Mouse (Mus musculus) urinary bladder, postnatal 25 days (tissue): ENCODE data around the gene 2900026A02Rik.

Experiments
- DNase-seq: peaks from one replicate; pipeline ENCODE4 v3.0.0; 2022; ENCODE audit warnings: low spot score

2900026A02Rik gene

DNA sequence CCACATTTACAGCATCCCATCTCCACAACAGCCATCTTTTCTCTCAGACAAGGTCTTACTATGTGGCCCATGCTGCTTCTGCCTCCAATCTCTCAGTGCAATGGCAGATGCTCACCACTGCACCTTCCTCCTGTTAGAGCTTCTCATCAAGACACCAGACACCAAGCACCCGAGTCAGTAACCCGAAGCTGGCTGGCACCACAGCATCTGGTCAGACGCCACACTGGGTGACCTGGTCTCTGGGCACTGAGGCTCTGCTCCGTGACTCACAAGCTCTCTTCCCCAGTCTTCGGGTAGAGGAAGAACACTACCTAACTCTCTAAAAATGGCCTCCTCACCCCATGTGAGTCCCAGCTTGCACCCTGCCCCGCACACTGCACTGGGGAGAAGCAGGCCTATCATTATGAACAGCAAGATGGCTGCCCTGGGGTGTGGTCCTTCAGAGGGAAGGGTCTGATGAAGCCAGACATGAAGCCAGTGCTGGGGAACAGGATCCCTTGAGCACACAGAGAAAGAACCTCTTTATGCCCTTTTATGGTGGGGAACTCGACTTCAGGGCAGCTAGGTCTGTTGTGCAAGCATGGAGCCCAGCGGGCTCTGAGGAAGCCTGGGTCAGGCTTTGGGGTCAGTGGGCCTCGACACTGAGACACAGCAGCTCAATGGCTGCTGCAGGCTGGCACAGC is 70.0 kb downstream of the 2900026A02Rik start:
- DNase-seq = no peak

DNA sequence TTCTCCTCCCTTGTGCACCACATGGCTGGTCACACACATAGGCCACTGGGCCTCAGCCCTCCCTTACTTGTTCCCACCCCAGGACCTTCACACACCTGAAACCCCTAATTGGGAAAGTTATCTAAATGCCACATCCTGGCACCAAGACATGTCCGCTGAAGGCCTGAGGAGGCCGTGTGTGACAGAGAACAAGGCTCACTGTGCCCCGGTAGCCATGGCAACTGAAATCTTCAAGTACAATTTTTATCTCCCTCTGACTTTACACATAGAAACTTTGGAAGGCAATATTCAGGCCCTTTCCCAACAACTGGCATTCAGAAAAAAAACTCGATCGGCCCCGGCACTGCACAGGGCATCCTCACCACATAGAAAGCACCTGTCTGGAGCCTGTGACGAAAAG is 72.0 kb downstream of the 2900026A02Rik start:
- no peak for DNase-seq

DNA sequence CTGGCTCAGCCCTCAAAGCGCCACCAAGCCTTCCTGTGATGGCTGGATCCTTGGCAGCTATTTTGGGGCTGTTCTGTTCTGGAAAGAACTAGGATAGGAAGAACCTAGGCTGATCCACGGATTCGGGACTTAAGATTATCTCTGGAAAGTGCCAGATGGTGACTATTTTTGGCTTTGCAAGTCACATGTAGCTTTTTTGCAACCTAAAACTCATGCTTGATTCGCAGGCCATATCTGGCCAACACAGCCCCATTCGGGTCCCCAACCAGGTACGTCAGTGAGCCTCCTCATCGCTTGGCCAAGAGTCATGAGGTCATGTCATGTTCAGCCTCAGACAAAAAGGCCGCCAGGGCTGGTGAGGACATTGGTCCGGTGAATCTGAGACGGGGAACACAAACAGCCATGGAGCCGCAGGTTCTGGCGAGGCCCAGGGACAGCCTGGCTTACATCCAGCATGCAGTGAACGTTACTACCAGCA is 73.0 kb downstream of the 2900026A02Rik start:
- no peak for DNase-seq

DNA sequence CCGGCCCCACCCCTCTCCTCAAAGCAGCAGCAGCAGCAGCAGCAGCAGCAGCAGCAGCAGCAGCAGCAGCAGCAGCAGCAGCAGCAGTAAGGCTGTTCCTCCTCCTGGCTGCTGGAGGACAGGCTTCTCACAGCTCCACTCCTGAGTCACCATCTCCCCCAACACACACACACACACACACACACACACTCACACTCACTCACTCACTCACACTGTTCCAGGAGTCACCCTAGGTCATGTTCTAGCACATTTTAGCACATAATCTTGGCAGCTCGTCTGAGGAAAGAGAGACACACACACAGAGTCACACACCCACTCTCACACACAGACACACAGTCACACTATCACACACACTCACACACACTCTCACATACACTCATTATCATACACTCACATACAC is 74.4 kb downstream of the 2900026A02Rik start:
- DNase-seq = no peak

DNA sequence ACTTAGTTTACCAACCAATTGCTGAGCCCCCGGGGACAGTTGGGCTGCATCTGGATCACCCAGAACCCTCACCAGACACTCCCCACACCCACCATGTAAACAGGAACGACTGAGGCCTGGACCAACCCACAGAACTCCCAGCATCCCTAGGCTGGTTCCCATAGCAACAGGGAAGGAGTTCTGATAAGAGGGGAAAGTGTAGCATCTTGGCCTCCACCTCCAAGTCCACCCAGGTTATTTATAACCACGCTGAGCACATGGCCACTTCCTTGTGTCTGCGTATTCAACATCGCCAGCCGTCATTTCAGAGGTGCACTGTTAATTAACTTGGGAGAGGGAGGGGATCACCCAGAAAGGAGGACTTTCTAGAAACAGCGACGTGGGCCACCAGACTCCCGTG is 75.9 kb downstream of the 2900026A02Rik start:
- DNase-seq = no peak

DNA sequence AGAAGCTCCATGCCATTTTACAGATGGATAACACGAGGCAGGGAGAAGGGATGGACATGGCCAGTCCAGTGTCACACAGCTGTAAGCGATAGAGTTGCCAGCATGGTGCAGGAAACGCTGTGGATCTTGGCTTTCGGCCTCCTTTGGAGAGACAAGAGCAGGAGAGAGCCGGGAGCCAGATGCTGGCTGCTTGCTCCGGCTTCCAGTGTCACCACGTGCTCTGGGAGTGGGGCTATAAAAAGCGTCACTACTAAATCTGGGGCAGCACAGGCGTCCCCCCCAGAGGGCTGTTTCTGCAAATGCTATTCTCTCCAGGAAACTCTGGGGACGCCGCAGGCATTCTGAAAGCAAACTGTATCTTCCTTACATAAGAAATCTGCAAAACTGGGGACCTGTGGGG is 78.5 kb downstream of the 2900026A02Rik start:
- DNase-seq = no peak

DNA sequence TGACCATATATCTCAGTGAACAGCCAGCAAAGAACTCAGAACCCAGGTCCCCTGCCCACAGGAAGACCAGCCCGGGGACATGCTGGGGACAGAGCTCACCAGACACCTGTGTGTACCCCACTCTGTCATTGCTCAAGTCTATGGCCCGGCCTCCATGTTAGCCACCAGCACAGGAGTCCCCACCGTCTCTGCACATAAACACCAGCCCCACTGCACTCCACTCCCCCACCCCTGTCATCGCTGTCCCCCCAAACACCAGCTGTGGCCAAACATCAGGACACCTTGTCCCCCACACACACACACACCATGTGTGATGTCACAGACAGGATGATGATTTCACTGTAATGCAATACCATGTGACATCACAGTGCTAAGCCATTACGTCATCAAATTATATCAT is 79.0 kb downstream of the 2900026A02Rik start:
- DNase-seq = no peak

DNA sequence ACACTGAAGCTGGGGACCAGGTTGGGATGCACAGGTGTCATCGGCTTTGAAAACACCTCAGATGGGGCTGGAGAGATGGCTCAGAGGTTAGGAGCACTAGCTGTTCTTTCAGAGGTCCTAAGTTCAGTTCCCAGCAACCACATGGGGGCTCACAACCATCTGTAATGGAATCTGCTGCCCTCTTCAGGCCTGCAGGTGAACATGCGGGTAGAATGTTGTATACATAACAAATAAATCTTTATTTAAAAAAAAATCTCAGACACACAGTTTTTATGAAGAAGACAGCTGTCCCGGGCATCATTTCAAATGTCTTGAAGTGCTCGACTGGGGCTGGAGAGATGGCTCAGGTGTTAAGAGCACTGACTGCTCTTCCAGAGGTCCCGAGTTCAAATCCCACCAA is 80.2 kb downstream of the 2900026A02Rik start:
- DNase-seq = no peak

DNA sequence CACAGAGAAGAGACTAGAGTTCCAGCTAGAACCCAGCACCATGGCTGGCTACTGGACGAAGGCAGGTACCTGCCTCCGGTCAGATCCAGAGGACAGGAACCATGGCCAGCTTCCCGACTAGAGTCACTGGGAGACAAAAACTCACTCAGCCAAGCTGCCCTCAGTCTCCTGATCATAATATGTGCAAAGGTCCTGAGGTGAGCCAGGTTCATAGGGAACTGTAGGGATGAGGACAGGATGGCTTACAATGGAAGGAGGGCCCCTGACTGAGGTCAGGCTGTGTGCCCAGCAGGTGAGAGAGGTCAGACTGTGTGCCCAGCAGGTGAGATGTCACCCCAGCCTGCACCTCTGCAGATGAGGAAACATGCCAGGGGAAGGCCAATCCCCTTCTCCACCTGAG is 81.0 kb downstream of the 2900026A02Rik start:
- DNase-seq = no peak

DNA sequence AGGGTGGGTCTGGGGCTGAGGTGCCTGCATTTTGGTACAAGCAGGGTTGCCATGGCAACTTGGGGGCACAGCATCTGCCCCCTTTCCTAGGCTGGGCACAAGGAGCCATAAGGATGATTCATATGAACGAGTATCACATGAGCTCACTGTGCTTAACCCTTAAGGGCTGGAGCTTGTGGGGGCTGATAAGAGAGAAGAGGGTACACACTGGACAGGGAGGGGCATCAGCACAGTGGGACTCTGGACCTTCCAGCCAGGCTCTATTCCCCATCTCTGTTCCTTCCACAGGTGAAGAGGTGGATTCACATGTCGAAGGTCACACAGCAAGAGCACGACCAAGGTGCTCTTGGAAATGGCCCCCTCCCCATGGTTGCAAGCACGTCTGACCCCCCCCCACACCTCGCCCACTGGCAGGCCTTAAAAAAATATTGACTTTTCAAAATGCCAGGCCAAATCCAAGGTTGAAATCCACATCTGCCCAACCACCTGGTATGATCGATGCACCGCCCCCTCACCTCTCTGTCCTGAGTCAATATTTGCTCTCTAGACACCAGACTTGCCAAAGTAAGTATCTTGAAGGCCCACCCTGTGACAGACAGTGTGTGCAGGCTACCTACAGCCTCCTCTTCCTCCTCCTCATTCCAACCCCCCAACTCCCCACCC is 81.8 kb downstream of the 2900026A02Rik start:
- DNase-seq = no peak

DNA sequence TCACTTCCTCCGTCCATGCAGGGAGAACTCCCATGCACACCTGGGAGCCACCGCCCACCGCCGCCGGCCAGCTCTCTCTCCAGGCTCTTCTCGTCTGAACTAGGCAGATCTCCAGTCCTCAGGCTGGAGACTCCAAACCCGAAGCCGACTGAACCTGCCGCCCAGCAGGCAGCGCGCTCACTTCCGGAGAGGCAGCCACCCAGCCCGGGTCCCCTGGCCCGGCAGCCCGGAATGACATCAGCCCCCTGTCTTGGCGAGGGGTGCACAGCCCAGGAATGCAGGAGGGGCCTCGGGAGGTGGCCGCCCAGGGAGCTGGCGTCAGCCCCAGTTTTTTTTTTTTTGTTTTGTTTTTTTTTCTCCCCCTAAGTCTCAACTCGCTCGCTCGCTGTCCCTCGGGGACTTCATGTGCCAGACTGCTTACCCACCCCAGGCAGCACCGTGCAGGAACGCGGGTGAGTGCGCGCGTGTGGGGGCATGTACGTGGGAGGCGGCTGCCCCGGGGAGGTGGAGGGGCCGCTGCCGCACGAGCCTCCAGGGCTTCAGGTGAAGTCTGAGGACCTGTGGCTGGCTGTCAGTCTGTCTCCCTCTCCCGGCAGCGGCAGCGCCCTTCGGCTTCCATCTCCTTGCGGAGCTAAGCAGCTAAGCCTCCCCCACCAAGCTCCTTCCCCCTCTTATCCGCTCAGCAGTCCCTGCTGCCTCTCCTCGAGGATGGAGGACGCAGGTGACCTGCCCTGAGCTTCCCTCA is 82.5 kb downstream of the 2900026A02Rik start:
- DNase-seq = peak; percentile 63

DNA sequence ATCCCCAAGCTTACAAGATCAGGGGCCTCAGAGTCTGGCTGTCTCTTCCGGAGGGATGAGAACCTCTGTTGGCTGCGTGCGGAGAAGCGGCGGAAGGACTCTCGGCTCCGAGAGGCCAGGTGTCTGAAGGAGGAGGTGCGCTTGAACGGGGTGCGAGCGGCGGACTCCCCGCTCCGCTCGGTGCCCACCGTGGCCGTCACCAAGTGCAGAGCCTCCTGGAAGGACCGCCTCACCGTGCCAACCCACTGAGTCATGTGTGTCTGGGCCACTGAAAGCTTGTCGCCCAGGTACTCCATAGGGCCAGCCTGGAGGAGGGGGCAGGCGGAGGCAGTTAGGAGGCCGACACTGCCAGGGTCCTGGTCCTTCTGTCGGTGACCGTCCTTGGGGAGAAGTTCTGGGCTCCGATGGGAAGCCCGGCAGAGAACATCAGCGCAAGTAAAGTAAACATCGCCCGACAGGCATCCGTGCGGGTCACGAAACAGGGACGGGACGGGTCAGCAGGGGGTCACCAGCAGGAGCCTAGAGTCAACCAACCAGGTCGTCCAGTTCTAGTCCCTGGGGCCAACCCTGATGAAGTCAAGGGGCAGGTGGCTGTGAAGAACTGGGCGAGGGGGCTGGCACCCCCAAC is 83.2 kb downstream of the 2900026A02Rik start:
- DNase-seq = peak; percentile 36

DNA sequence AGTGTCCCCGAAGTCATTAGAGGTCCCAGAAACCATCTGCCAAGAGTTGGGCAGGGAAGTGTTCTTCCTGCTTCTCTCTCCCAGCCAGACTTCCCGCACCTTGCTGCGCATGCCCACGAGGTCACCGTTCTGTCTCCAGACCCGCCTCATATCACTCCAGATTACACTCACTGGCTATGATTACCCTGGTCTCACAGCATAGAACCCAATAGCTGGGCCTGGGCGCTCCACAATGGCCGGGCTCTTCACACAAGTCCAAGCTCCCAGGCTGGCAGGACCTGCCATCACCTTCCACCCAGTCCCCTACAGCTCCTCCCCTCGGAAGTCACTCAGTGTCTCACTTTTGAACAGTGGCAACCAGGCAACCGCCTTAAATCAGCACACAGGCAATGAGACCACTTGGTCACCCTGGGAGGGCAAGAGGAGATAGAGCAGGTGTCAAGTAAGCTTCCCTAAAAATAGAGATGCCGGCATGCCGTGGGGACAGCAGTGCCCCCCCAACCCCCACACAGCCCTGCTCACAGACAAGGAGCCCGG is 84.0 kb downstream of the 2900026A02Rik start:
- DNase-seq = no peak

DNA sequence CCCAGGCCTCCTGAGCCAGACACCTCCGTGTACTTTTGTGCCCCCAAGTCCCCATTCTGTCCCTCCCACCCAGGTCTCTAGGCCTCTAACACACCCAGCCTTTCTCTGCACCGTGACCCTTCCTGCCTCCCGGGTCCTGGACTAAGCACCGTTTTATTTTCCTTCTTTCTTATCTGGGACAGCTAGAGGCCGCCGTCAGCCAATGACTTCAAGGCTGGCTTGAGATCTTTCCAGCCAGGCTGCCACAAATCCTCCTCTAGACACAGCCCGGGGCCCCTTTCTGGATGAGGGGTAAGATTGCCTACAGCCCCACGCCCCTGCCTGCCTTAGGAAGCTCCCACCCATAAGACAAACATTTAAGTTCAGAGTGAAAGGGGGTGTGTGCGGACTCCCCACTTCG is 85.5 kb downstream of the 2900026A02Rik start:
- no peak for DNase-seq

DNA sequence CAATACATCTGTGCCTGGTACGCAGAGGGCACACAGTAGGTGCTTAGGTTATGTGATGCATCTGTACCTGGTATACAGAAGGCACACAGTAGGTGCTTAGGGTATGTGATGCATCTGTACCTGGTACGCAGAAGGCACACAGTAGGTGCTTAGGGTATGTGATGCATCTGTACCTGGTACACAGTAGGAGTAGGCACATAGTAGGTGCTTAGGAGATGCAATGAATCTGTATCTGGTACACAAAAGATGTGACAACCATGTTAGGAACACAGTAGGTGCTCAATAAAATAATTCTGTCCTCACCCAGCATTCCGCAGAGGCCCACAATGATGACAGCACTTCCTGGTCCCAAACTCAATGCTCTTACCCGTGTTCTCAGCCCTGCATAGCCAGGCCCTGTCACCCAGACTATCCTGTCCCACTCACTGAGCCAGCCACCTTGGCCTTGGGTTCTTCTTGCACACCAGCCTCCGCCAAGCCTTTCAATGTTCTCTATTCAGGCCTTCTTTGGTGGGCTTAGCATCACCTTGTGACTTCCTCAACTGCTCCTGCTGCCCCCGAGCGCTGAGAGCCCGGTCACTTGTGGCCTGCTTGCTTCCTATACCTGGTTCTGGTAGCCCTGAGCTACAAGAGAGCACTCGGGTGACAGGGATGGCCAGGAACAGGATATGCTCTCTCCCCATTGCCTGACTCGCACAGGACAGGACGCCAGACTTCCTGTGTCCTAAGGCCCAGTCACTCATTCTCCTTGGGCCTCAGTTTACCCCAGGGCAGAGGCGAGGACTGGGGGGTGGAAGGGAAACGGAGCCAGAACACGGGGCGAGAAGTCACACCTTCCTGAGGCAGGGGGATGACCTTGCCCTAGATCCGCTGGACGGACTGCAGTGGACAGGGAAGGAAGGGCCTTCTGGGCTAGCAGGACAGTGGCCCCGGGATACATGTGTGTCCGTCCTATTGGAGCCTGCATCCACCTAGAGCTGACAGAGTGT is 87.0 kb downstream of the 2900026A02Rik start:
- DNase-seq = no peak

DNA sequence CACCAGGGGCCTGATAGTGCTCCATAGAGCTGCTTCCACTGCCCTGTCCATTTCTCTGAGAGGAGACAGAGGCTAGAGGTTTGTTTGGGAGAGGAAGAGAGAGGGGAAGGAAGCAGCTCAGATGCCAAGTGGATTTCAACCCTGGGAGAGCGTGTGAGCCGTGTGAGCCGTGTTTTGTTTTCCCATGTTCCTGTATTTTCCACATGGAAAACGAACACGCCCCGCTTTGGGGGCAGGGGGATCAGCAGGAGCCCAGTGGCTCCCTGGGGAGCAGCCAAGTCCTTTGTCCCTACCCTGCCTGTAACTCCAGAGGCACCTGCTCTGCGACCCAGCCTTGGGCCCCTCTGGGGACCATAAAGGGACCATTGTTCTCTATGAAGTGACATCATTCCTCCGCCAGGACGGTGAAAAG is 88.0 kb downstream of the 2900026A02Rik start:
- DNase-seq = no peak

DNA sequence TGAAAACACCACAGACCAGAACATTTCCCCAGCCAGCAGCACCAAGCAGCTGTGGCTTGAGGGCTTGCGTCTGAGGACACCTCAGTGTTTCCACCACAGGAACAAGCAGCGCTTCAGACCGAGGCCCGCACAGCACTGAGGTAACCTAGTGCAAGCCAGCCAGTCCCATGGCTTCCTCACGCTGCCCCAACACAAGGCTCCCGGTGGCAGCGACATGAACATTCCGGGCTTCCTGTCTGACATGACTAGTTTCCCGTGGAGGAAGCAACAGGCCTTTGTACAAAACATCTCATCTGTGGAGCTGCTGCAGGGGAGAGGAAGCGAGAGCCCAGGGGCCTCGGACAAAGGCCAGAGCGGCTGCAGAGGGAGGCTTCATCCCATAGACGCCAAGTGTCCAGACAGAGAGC is 88.4 kb downstream of the 2900026A02Rik start:
- DNase-seq = no peak

DNA sequence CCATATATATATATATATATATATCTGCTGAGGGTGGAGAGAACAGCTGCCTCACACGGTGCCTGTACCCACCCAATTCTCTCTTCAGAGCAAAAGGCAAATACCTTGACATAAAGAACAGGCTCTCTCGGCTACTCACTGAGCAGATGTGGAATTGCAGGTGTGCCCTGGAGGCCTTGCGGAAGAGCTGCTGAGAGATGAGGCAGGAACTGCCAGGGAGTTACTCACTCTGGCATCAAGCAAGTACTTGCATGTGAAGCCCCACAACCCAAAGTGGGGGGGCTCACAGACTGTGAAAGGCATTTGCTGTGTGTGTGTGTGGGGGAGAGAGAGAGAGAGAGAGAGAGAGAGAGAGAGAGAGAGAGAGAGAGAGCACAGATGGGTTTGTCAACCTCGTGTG is 92.6 kb downstream of the 2900026A02Rik start:
- DNase-seq = no peak

DNA sequence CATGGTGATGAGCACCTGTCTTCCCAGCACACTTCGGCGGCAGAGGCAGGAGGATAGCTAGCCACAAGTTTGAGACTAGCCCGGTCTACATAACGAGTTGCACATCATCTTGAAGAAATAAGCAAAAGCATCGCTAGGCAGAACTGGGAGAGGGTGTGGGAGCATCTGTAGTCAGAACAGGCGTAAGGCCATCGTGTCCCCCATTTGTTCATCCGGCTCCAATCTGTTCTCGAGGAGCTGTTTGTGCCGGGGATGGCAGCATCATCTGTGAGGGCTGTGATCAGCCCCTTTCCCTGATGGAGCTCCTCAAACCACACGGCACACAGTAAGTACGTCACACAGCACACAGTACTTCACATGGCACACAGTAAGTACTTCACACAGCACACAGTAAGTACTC is 94.6 kb downstream of the 2900026A02Rik start:
- DNase-seq = no peak

DNA sequence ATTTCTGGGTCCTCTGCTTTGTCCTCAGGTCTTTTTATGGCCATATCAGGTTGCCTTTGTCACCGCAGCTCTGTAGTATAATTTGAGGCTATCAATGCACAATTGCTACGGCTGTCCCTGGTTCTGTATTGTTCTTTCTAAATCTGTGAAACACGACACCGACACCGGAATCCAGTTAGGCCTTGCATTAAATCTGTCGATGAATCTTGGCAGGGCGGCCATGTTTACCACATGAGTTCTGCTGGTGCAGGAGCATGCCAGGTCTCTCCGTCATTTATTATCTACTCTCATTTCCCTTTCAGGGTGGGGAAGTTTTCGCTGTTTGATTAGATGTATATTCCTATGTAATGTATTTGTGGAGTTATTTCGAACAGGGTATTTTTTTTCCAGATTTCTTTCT is 97.3 kb downstream of the 2900026A02Rik start:
- DNase-seq = no peak
